Mouse (Mus musculus) bone marrow, adult 2 months (tissue): ENCODE measurements around the gene Uqcc1. TPM values are rescaled to one million over a fixed set of nuclear protein-coding genes. Genes with fewer than 3 reads are reported as not detected.

ENCODE experiments used
- H3K27ac ChIP-seq: fragments of 200-500 bp; 2 replicates; pipeline ENCODE4 v1.5.1; 2012; ENCODE audit warnings: low read depth, mild to moderate bottlenecking, control low read depth, inconsistent platforms, low read length; ENCODE audit not compliant: control insufficient read depth, poor library complexity, insufficient read depth
- H3K4me1 ChIP-seq: fragments of 200-500 bp; 2 replicates; pipeline ENCODE4 v1.6.1; 2011; ENCODE audit warnings: low read length; ENCODE audit not compliant: control insufficient read depth, insufficient read depth
- H3K4me3 ChIP-seq: fragments of 200-500 bp; replicated peaks from 2 replicates; pipeline ENCODE3; 2011; ENCODE audit warnings: mild to moderate bottlenecking, low read depth, low read length, control low read depth; ENCODE audit not compliant: control insufficient read depth
- CTCF ChIP-seq: fragments of 200-500 bp; IDR thresholded peaks from 2 replicates; pipeline ENCODE4 v1.5.1; 2011; ENCODE audit warnings: low read length, control low read depth; ENCODE audit not compliant: control insufficient read depth, insufficient read depth
- POLR2A ChIP-seq: fragments of 200-500 bp; IDR thresholded peaks from 2 replicates; pipeline ENCODE4 v1.6.1; 2011; ENCODE audit warnings: low read depth, mild to moderate bottlenecking, control low read depth, low read length, borderline replicate concordance; ENCODE audit not compliant: control insufficient read depth
- WGBS: fragments of 180-500 bp; shearing (Covaris S2); methylation state at CpG from one replicate; pipeline ENCODE4 v1.1.7; 2018; 5-methylcytosine and 5-hydroxymethylcytosine counted together
- polyA plus RNA-seq: library from polyadenylated mRNA; stranded (reverse); fragments of >200 nt; gene quantifications from 2 replicates; pipeline ENCODE4 v1.2.4, GENCODE M21; 2011; ENCODE audit warnings: low replicate concordance; ENCODE audit not compliant: missing spikeins, insufficient read depth, insufficient read length

Uqcc1 gene
- polyA plus RNA-seq, 1 experiment: 14.9 TPM

DNA sequence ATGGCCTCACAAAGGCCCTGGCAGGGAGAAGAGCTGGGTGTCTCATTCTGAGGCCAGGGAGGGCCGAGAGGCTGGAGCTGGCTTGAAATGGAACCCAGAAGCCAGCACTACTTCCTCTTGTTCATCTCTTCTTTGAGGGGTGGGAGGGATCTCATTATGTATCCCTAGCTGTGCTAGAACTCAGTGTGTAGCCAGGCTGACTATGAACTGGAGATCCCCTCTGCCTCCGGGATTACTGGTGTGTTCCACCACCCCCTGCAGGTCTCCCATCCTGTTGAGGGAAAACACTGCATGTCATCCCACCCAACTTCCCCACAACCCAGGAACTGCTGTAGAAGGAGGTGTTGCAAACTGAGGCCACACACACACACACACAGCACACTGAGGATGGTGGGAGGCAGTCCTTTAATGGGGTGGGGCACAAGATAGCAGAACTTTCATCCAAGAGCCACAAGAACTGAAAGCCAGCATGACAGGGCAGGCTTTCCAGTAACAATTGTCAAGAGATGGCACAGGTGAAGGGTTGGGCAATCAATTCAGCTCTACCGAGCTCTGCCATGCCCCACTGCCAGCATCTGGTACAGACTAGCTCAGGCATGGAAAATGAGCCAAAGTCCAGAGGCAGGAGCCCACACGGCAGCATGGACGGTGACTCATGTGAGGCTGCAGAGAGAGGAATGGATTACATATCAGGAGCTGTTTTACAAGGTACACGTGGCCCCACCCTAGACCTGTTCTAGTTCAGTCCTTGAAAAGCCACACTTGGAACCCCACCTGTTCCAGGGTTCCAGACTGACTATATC is 110.5 kb downstream of the Uqcc1 start:
- Histone ChIP-seq H3K4me1 (peaks cover 3% of the 10 kb centered on the region; the same call in 1 of the 2 replicates), H3K4me3 (peak overlapping the region; percentile 77), H3K27ac (peak overlapping the region; percentile 69)
- WGBS: 52% methylated on average over 6 of the region's 6 CpGs
- TF ChIP-seq CTCF (no peak), POLR2A (no peak)

DNA sequence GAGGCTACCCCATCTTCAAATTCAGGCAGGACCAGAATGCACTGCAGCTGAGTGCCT is 110.9 kb downstream of the Uqcc1 start, which contains the start of gene BC029722:
Gene BC029722, minus strand, starts transcription at position 35 of the 57 bp plus-strand sequence.
- Histone ChIP-seq H3K4me1 (peaks cover 3% of the 10 kb centered on the region; the same call in 1 of the 2 replicates), H3K4me3 (peak within 1 kb of the TSS; percentile 77), H3K27ac (peak within 1 kb of the TSS; percentile 69)
- TF ChIP-seq POLR2A (no peak), CTCF (no peak)

GRCm38 (mm10) chr2:155818596-155819391 is 111.3 kb downstream of the Uqcc1 start:
- WGBS: 0% methylated on average over 37 of the region's 37 CpGs
- H3K4me3 ChIP-seq: peak overlapping the region; percentile 77
- H3K4me1 ChIP-seq: peaks cover 3% of the 10 kb centered on the region; the same call in 1 of the 2 replicates
- H3K27ac ChIP-seq: peak overlapping the region; percentile 69
- TF ChIP-seq CTCF (peak; percentile 25; the same call in 1 of the 2 replicates), POLR2A (peak; percentile 93)

GRCm38 (mm10) chr2:155817301-155818245 is 112.5 kb downstream of the Uqcc1 start:
- WGBS: 69% methylated on average over 10 of the region's 10 CpGs
- no peak overlapping the region for H3K4me3 ChIP-seq
- peaks cover 3% of the 10 kb centered on the region; the same call in 1 of the 2 replicates for H3K4me1 ChIP-seq
- no peak overlapping the region for H3K27ac ChIP-seq
- TF ChIP-seq CTCF (no peak), POLR2A (no peak)

GRCm38 (mm10) chr2:155816179-155816578 is 113.9 kb downstream of the Uqcc1 start:
- Histone ChIP-seq H3K4me3 (no peak overlapping the region), H3K27ac (no peak overlapping the region), H3K4me1 (peaks cover 3% of the 10 kb centered on the region; the same call in 1 of the 2 replicates)
- TF ChIP-seq POLR2A (no peak), CTCF (no peak)
- 88% methylated on average over 1 of the region's 1 CpGs for WGBS

- Histone ChIP-seq H3K4me3 (no peak overlapping the region), H3K4me1 (peaks cover 3% of the 10 kb centered on the region; the same call in 1 of the 2 replicates), H3K27ac (no peak overlapping the region)
- TF ChIP-seq CTCF (no peak), POLR2A (no peak)
- WGBS: 20% methylated on average over 5 of the region's 5 CpGs
These were observed 115.3 kb downstream of the Uqcc1 start for GRCm38 (mm10) chr2:155814829-155815228.

DNA sequence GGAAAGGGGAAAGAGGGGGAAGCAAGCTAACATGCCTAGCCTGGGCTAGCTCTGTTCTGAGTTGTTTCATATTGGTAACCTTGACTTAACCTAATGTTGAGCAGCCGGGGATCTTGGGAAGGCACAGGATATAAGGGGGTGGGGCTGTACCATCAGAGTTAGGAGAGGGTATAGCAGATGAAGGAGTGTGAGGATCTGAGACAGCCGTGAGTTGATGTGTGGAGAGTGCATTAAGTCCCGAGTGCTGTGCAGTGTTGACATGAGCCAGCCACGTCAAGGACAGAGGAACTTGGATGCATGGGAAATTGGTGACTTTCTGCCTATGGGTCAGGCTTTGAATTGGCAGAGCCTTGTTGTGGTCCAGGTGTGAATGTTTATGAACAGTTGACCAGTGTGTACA is 117.5 kb downstream of the Uqcc1 start:
- no peak overlapping the region for H3K4me3 ChIP-seq
- H3K4me1 ChIP-seq: no peaks in the 10 kb centered on the region
- no peak overlapping the region for H3K27ac ChIP-seq
- TF ChIP-seq CTCF: no peak
- TF ChIP-seq POLR2A: no peak
- 76% methylated on average over 4 of the region's 4 CpGs for WGBS
